Mouse (Mus musculus) lung, postnatal 0 days (tissue): ENCODE data around the gene Wrap73.

Experiments
- CTCF ChIP-seq: IDR thresholded peaks from 2 replicates; pipeline ENCODE4 v1.5.1; 2016; ENCODE audit warnings: antibody characterized with exemption, mild to moderate bottlenecking
- EP300 ChIP-seq: IDR thresholded peaks from 2 replicates; pipeline ENCODE4 v1.6.1; 2016; ENCODE audit warnings: antibody characterized with exemption, mild to moderate bottlenecking, control low read depth

GRCm38 (mm10) chr4:154139671-154140181 is 2.4 kb upstream of the Wrap73 start:
- TF ChIP-seq CTCF (no peak), EP300 (no peak)
